Mouse (Mus musculus): ENCODE results near the gene Cachd1. TPM values are rescaled to one million over a fixed set of nuclear protein-coding genes. Genes with fewer than 3 reads are reported as not detected.

The Cachd1 gene
- polyA plus RNA-seq, 1 experiment = 3.9 TPM

DNA sequence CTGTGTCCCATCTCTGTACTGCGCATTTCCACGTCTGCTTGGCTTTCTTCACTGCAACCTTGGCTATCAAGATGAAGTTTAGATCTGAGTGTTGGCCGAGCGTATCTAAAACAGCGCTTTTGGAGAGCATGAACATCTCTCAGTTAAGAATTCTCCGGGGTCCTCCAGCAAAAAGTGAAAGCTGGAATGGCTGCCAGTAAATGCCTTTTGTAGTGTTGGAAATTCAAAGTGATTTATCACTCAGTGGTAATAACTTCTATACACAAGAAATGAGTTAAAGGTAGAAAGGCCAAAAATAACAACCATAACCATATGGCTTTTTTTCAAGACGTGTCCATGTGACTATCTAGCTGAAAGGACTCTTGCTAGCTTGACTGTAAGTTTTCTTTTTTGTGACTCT is 46.1 kb downstream of the Cachd1 start:
- no peak overlapping the region for H3K4me3 ChIP-seq
- TF ChIP-seq TCF12 (IDR thresholded peaks at IDR 0.05; ENCODE audit: insufficient read depth, poor library complexity, severe bottlenecking) (no peak), POLR2A (IDR thresholded peaks at IDR 0.05; ENCODE audit: insufficient read length, low read depth) (no peak), POLR2AphosphoS2 (IDR thresholded peaks at IDR 0.05; ENCODE audit: insufficient read length, low read depth) (no peak), REST (IDR thresholded peaks at IDR 0.05; ENCODE audit: insufficient read depth, insufficient read length) (no peak), MAX (IDR thresholded peaks at IDR 0.05; ENCODE audit: low read depth) (no peak), E2F4 (IDR thresholded peaks at IDR 0.05; ENCODE audit: insufficient read depth) (no peak), MYOD1 (IDR thresholded peaks at IDR 0.05; ENCODE audit: control insufficient read depth in 1 of 3, insufficient read length in 2 of 3, low read depth in 2 of 3) (no peak), USF1 (IDR thresholded peaks at IDR 0.05; ENCODE audit: low read depth) (no peak), SRF (IDR thresholded peaks at IDR 0.05; ENCODE audit: control insufficient read depth, insufficient read length, low read depth) (no peak), TCF3 (IDR thresholded peaks at IDR 0.05; ENCODE audit: insufficient read length, low read depth) (no peak)
- H3K27me3 ChIP-seq (ENCODE audit: control insufficient read depth, insufficient read depth, insufficient read length) = no peaks in the 10 kb centered on the region

DNA sequence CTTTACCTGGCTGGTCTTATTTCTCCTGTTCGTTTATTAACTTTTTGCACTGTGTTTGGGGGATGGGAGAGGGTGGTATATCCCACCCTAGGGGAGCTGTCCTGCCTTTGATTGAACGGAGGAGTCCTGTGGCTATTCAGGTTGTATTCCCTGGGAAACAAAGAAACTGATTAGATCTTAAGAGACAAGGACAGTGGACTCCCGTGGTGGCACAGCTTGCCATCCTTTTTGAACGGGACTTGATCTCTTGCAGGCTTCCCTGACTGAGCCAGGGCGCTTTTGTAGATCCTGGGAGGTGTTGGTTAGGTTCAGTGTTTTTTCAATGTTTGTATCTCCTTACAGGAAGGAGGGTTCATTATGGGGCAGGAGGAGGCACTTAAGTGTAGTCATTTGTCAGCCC is 50.9 kb downstream of the Cachd1 start:
- TF ChIP-seq SRF (IDR thresholded peaks at IDR 0.05; ENCODE audit: control insufficient read depth, insufficient read length, low read depth) = no peak
- TF ChIP-seq POLR2A (IDR thresholded peaks at IDR 0.05; ENCODE audit: insufficient read length, low read depth) = no peak
- TF ChIP-seq E2F4 (IDR thresholded peaks at IDR 0.05; ENCODE audit: insufficient read depth) = no peak
- no peak for TF ChIP-seq MYOG (IDR thresholded peaks at IDR 0.05; ENCODE audit: control insufficient read depth in 1 of 3, insufficient read depth in 1 of 3, insufficient read length in 2 of 3, low read depth in 2 of 3)
- H3K79me2 ChIP-seq (ENCODE audit: control insufficient read depth, insufficient read depth) = no peaks in the 10 kb centered on the region
- no peaks in the 10 kb centered on the region for H3K27me3 ChIP-seq (ENCODE audit: control insufficient read depth, insufficient read depth, insufficient read length)
- H3K4me2 ChIP-seq (ENCODE audit: low read depth) = no peak overlapping the region
- no peak overlapping the region for H3K4me3 ChIP-seq
- H3K36me3 ChIP-seq (ENCODE audit: control insufficient read depth, insufficient read depth) = no peaks in the 10 kb centered on the region
- no peak overlapping the region for H3ac ChIP-seq (ENCODE audit: control insufficient read depth, insufficient read length)

More for the DNA sequence above, 46.1 kb downstream of the Cachd1 start:
- Histone ChIP-seq H3K4me2 (ENCODE audit: low read depth) (no peak overlapping the region), H3K36me3 (ENCODE audit: control insufficient read depth, insufficient read depth) (no peaks in the 10 kb centered on the region), H3ac (ENCODE audit: control insufficient read depth, insufficient read length) (no peak overlapping the region), H3K79me2 (ENCODE audit: control insufficient read depth, insufficient read depth) (no peaks in the 10 kb centered on the region)

DNA sequence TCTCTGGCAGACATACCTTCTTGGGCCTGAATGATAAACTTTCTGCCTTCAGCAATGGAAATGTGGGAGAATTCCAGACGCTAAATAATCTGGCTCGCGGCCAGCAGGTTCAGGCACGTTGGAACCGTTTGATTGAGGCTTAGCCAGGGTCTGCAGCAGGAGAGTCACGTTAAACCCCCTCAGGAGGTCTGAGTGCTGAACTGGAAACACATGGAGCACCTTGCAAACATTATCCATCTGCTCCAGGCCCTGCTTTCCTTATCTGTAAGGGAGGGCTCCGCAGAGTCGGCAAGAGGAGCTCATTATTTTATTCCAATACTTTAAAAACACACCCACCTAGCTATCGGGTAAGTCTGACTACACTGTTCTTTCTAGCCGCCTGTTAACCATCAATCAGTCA is 52.3 kb downstream of the Cachd1 start:
- TF ChIP-seq TCF12 (IDR thresholded peaks at IDR 0.05; ENCODE audit: insufficient read depth, poor library complexity, severe bottlenecking) (no peak), POLR2A (IDR thresholded peaks at IDR 0.05; ENCODE audit: insufficient read length, low read depth) (no peak), TCF3 (IDR thresholded peaks at IDR 0.05; ENCODE audit: insufficient read length, low read depth) (no peak), POLR2AphosphoS2 (IDR thresholded peaks at IDR 0.05; ENCODE audit: insufficient read length, low read depth) (no peak), USF1 (IDR thresholded peaks at IDR 0.05; ENCODE audit: low read depth) (no peak), SRF (IDR thresholded peaks at IDR 0.05; ENCODE audit: control insufficient read depth, insufficient read length, low read depth) (no peak), MYOD1 (IDR thresholded peaks at IDR 0.05; ENCODE audit: control insufficient read depth in 1 of 3, insufficient read length in 2 of 3, low read depth in 2 of 3) (no peak), CEBPB (IDR thresholded peaks at IDR 0.05; ENCODE audit: insufficient read depth, poor library complexity, severe bottlenecking) (no peak), E2F4 (IDR thresholded peaks at IDR 0.05; ENCODE audit: insufficient read depth) (no peak), MYOG (IDR thresholded peaks at IDR 0.05; ENCODE audit: control insufficient read depth in 1 of 3, insufficient read depth in 1 of 3, insufficient read length in 2 of 3, low read depth in 2 of 3) (no peak), REST (IDR thresholded peaks at IDR 0.05; ENCODE audit: insufficient read depth, insufficient read length) (no peak)
- no peaks in the 10 kb centered on the region for H3K79me2 ChIP-seq (ENCODE audit: control insufficient read depth, insufficient read depth)
- H3K36me3 ChIP-seq (ENCODE audit: control insufficient read depth, insufficient read depth) = no peaks in the 10 kb centered on the region
- no peak overlapping the region for H3K4me3 ChIP-seq
- H3K27me3 ChIP-seq (ENCODE audit: control insufficient read depth, insufficient read depth, insufficient read length) = no peaks in the 10 kb centered on the region
- H3K4me2 ChIP-seq (ENCODE audit: low read depth) = no peak overlapping the region
- no peak overlapping the region for H3ac ChIP-seq (ENCODE audit: control insufficient read depth, insufficient read length)

DNA sequence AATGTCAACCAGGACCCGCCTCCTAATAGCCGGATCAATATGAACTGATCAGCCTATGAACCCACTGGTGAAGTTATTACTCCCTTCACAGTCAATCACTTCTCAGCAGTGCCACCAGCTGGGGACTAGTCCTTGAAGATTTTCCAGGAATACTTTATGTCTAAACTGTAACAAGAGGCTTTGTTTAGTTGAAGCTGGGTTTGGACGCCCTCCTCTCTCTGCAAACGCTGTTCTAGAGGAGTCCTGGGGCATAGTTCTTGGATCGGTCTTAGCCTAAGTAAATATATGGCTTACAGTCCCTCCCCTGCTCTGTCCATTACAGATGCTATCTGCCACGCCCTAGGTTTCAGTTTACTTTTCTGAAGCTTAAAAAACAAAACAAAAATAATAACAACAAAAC is 60.7 kb downstream of the Cachd1 start:
- Histone ChIP-seq H3K27me3 (ENCODE audit: control insufficient read depth, insufficient read depth, insufficient read length) (no peaks in the 10 kb centered on the region), H3K4me2 (ENCODE audit: low read depth) (no peak overlapping the region), H3K4me3 (no peak overlapping the region), H3K79me2 (ENCODE audit: control insufficient read depth, insufficient read depth) (no peaks in the 10 kb centered on the region), H3K36me3 (ENCODE audit: control insufficient read depth, insufficient read depth) (no peaks in the 10 kb centered on the region), H3ac (ENCODE audit: control insufficient read depth, insufficient read length) (no peak overlapping the region)
- TF ChIP-seq USF1 (IDR thresholded peaks at IDR 0.05; ENCODE audit: low read depth) (no peak), POLR2AphosphoS2 (IDR thresholded peaks at IDR 0.05; ENCODE audit: insufficient read length, low read depth) (no peak), SRF (IDR thresholded peaks at IDR 0.05; ENCODE audit: control insufficient read depth, insufficient read length, low read depth) (no peak)

DNA sequence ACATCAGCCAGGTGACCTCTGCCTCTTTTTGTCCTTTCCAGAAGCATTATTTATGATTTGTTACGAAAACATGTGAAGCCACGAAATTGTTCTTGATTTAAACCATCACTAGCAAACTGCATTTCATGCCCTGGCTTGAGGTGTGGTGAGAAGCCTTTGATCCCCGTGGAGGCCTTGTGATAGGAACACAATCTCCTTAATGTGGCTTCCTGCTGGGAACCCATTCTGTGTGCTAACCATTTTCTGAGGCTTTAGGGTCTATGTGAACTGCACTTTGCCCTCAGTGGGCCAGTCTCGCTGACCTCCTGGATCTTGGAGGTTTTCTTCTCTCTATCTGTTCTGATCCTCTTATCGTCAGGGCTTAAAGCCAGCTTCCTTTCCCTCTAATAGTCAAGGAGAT is 66.2 kb downstream of the Cachd1 start:
- no peak overlapping the region for H3ac ChIP-seq (ENCODE audit: control insufficient read depth, insufficient read length)
- TF ChIP-seq POLR2A (IDR thresholded peaks at IDR 0.05; ENCODE audit: insufficient read length, low read depth) (no peak), E2F4 (IDR thresholded peaks at IDR 0.05; ENCODE audit: insufficient read depth) (no peak), POLR2AphosphoS2 (IDR thresholded peaks at IDR 0.05; ENCODE audit: insufficient read length, low read depth) (no peak), MYOG (IDR thresholded peaks at IDR 0.05; ENCODE audit: control insufficient read depth in 1 of 3, insufficient read depth in 1 of 3, insufficient read length in 2 of 3, low read depth in 2 of 3) (no peak), REST (IDR thresholded peaks at IDR 0.05; ENCODE audit: insufficient read depth, insufficient read length) (no peak), MAX (IDR thresholded peaks at IDR 0.05; ENCODE audit: low read depth) (no peak), SRF (IDR thresholded peaks at IDR 0.05; ENCODE audit: control insufficient read depth, insufficient read length, low read depth) (no peak), TCF12 (IDR thresholded peaks at IDR 0.05; ENCODE audit: insufficient read depth, poor library complexity, severe bottlenecking) (no peak), CEBPB (IDR thresholded peaks at IDR 0.05; ENCODE audit: insufficient read depth, poor library complexity, severe bottlenecking) (no peak), TCF3 (IDR thresholded peaks at IDR 0.05; ENCODE audit: insufficient read length, low read depth) (no peak), USF1 (IDR thresholded peaks at IDR 0.05; ENCODE audit: low read depth) (no peak)
- H3K27me3 ChIP-seq (ENCODE audit: control insufficient read depth, insufficient read depth, insufficient read length) = no peaks in the 10 kb centered on the region
- H3K4me3 ChIP-seq = no peak overlapping the region
- H3K36me3 ChIP-seq (ENCODE audit: control insufficient read depth, insufficient read depth) = no peaks in the 10 kb centered on the region
- H3K4me2 ChIP-seq (ENCODE audit: low read depth) = no peak overlapping the region
- H3K79me2 ChIP-seq (ENCODE audit: control insufficient read depth, insufficient read depth) = no peaks in the 10 kb centered on the region
